Mouse (Mus musculus) G1E (cell line): ENCODE data around the gene Lyg2. TPM values are rescaled to one million over a fixed set of nuclear protein-coding genes. Genes with fewer than 3 reads are reported as not detected.

ENCODE experiments used
- ATAC-seq: 2 replicates; pipeline ENCODE4 v1.8.0; 2016; ENCODE audit warnings: mild to moderate bottlenecking; ENCODE audit not compliant: insufficient number of reproducible peaks, poor library complexity, low FRiP score, severe bottlenecking; ENCODE audit errors: extremely low read depth
- DNase-seq: peaks from one replicate; pipeline ENCODE4 v3.0.0; 2012; ENCODE audit warnings: low spot score
- H3K27me3 ChIP-seq: 2 replicates; pipeline ENCODE4 v1.6.1; 2012; ENCODE audit warnings: mild to moderate bottlenecking, low read length, inconsistent platforms; ENCODE audit not compliant: insufficient read depth
- H3K36me3 ChIP-seq: replicated peaks from 2 replicates; pipeline ENCODE3; 2012; ENCODE audit warnings: mild to moderate bottlenecking, inconsistent platforms
- H3K4me1 ChIP-seq: 2 replicates; pipeline ENCODE4 v1.6.1; 2012; ENCODE audit warnings: low read depth, low read length, inconsistent platforms, mixed read lengths; ENCODE audit not compliant: insufficient read depth
- H3K4me3 ChIP-seq: 2 replicates; pipeline ENCODE4 v1.5.1; 2012; ENCODE audit warnings: low read depth, mild to moderate bottlenecking, inconsistent platforms, low read length, moderate library complexity, mixed read lengths
- H3K9me3 ChIP-seq: replicated peaks from 2 replicates; pipeline ENCODE4 v1.6.1; 2012; ENCODE audit warnings: inconsistent platforms
- CTCF ChIP-seq: IDR thresholded peaks from 2 replicates; pipeline ENCODE4 v1.5.1; 2012; ENCODE audit warnings: low read depth, low read length, inconsistent platforms, mixed read lengths
- GATA1 ChIP-seq: IDR thresholded peaks from 2 replicates; pipeline ENCODE4 v1.6.1; 2012; ENCODE audit warnings: borderline replicate concordance, low read length, inconsistent platforms, mixed read lengths
- GATA2 ChIP-seq: IDR thresholded peaks from 2 replicates; pipeline ENCODE4 v1.6.1; 2012; ENCODE audit warnings: low read depth, low read length, inconsistent platforms, borderline replicate concordance
- POLR2AphosphoS5 ChIP-seq: IDR thresholded peaks from 2 replicates; pipeline ENCODE4 v1.6.1; 2012; ENCODE audit warnings: low read depth, low read length, inconsistent platforms; ENCODE audit not compliant: insufficient replicate concordance
- TAL1 ChIP-seq: conservative IDR thresholded peaks from 2 replicates; pipeline ENCODE4 v1.6.1; 2012; ENCODE audit warnings: low read depth, low read length, inconsistent platforms, mixed read lengths
- polyA plus RNA-seq: library from polyadenylated mRNA; stranded (reverse); fragments of >175 nt; gene quantifications from 2 replicates; pipeline ENCODE4 v1.2.3, GENCODE M21; 2012
- total RNA-seq, 2 experiments: library from RNA; stranded (forward) in 1 of 2; stranded (reverse) in 1 of 2; fragments of 200-1000 nt in 1 of 2; fragments of >200 nt in 1 of 2; fragmentation: Nextera tagmentation in 1 of 2; gene quantifications; 2 replicates each; pipeline ENCODE4 v1.2.3; 2014 to 2017

Lyg2 gene
- total and polyA plus RNA-seq, 3 experiments = 0.05 TPM; not detected in 2

- Histone ChIP-seq H3K9me3 (peaks cover 10% of the 10 kb centered on the region), H3K36me3 (peaks cover 24% of the 10 kb centered on the region), H3K4me3 (peak within 1 kb of the TSS; percentile 72), H3K4me1 (peaks cover 29% of the 10 kb centered on the region), H3K27me3 (no peaks in the 10 kb centered on the region)
- TF ChIP-seq CTCF (no peak), GATA1 (no peak), TAL1 (no peak), POLR2AphosphoS5 (no peak), GATA2 (no peak)
- DNase-seq (peak; percentile 22), ATAC-seq (no peak)
Observed at GRCm38 (mm10) chr1:37871704-37872103, 44.6 kb downstream of the Lyg2 start, which contains the start of gene Lipt1. Gene Lipt1 (plus strand): TSS chr1:37871738.

GRCm38 (mm10) chr1:37869362-37869761 is 46.9 kb downstream of the Lyg2 start:
- H3K27me3 ChIP-seq = no peaks in the 10 kb centered on the region
- ATAC-seq (no peak), DNase-seq (no peak)
- no peak overlapping the region for H3K4me3 ChIP-seq
- TF ChIP-seq TAL1 (no peak), GATA2 (no peak), POLR2AphosphoS5 (no peak), GATA1 (no peak), CTCF (no peak)
- H3K36me3 ChIP-seq = peaks cover 4% of the 10 kb centered on the region
- H3K9me3 ChIP-seq = no peaks in the 10 kb centered on the region
- H3K4me1 ChIP-seq = peaks cover 40% of the 10 kb centered on the region

DNA sequence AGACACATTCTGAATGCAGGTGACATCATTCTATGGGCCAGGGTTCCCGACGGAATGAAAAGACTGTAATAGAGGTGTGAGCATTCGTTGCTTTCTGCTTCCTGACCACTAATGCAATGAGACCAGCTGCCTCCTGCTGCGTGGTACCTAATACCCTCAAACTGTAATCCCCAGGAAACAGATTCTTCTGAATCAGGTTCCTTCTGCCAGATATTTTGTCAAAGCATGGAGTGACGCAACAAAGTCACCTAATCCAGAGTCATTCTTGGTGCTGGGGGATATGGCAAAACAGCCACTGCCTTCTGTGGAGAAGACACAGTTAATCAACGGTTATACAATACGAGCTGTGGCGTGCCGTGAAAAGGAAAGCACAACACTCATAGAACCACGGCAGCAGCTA is 47.7 kb downstream of the Lyg2 start:
- ATAC-seq (no peak), DNase-seq (no peak)
- Histone ChIP-seq H3K27me3 (no peaks in the 10 kb centered on the region), H3K4me1 (peaks cover 41% of the 10 kb centered on the region), H3K4me3 (no peak overlapping the region), H3K36me3 (no peaks in the 10 kb centered on the region), H3K9me3 (no peaks in the 10 kb centered on the region)
- TF ChIP-seq CTCF (no peak), GATA1 (no peak), GATA2 (no peak), TAL1 (no peak), POLR2AphosphoS5 (no peak)

GRCm38 (mm10) chr1:37867684-37868322 is 48.5 kb downstream of the Lyg2 start:
- ATAC-seq (no peak), DNase-seq (no peak)
- TF ChIP-seq GATA2 (no peak), POLR2AphosphoS5 (no peak)
- peaks cover 35% of the 10 kb centered on the region for H3K4me1 ChIP-seq
- H3K4me3 ChIP-seq = no peak overlapping the region
- H3K27me3 ChIP-seq = no peaks in the 10 kb centered on the region
- H3K36me3 ChIP-seq = no peaks in the 10 kb centered on the region
- no peaks in the 10 kb centered on the region for H3K9me3 ChIP-seq

GRCm38 (mm10) chr1:37867056-37867455 is 49.2 kb downstream of the Lyg2 start:
- TF ChIP-seq CTCF (peak; percentile 93), GATA1 (no peak)
- no peaks in the 10 kb centered on the region for H3K36me3 ChIP-seq
- no peak for DNase-seq
- peaks cover 2% of the 10 kb centered on the region; the same call in 1 of the 2 replicates for H3K27me3 ChIP-seq
- ATAC-seq = no peak
- H3K4me1 ChIP-seq = peaks cover 35% of the 10 kb centered on the region
- no peaks in the 10 kb centered on the region for H3K9me3 ChIP-seq
- no peak overlapping the region for H3K4me3 ChIP-seq

DNA sequence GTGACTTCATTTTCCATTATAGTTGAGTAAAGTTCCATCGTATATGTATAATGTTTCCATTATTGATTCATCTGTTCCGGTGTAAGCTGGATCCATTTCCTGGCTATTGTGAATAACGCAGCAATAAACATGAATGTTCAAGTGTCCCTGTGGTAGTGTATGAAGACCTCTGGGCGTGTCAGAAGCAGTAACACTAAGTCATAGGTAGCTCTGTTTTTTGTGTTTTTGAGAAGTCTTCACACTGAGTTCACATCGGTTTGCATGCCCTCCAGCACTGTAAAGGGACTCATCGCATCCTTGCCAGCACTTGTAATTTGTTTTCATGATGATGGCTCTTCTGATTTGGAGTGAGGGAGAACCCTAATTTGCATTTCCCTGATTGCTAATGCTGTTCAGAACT is 50.0 kb downstream of the Lyg2 start, which contains the start of gene Tsga10:
Tsga10 (minus strand) TSS at position 144 of the 400 bp plus-strand sequence.
- no peaks in the 10 kb centered on the region for H3K36me3 ChIP-seq
- DNase-seq (no peak), ATAC-seq (no peak)
- no peak for TF ChIP-seq TAL1
- no peak for TF ChIP-seq GATA1
- peaks cover 30% of the 10 kb centered on the region for H3K4me1 ChIP-seq
- peak within 1 kb of the TSS; percentile 80 for H3K4me3 ChIP-seq
- H3K9me3 ChIP-seq = no peaks in the 10 kb centered on the region
- H3K27me3 ChIP-seq = peaks cover 3% of the 10 kb centered on the region; the same call in 1 of the 2 replicates
